Mouse (Mus musculus): ENCODE results near the gene Gnao1.

The Gnao1 gene

GRCm38 (mm10) chr8:93896841-93897551 lies 87.2 kb downstream of the Gnao1 start:
- DNase-seq, result no peak

- DNase-seq, result peak; percentile 42
These were observed 88.8 kb downstream of the Gnao1 start for GRCm38 (mm10) chr8:93898570-93898969.

GRCm38 (mm10) chr8:93902040-93902439 lies 92.3 kb downstream of the Gnao1 start:
- no peak for DNase-seq

- peak; percentile 65 for DNase-seq
These were observed 97.2 kb downstream of the Gnao1 start for GRCm38 (mm10) chr8:93906961-93907360.

GRCm38 (mm10) chr8:93907987-93908441 lies 98.2 kb downstream of the Gnao1 start:
- DNase-seq, result peak; percentile 72

GRCm38 (mm10) chr8:93908546-93908945 lies 98.8 kb downstream of the Gnao1 start:
- peak; percentile 89 for DNase-seq

- DNase-seq, result no peak
These were observed 102.2 kb downstream of the Gnao1 start for GRCm38 (mm10) chr8:93911715-93912555.

GRCm38 (mm10) chr8:93917859-93918421 lies 108.2 kb downstream of the Gnao1 start:
- peak; percentile 98 for DNase-seq

- DNase-seq, result peak; percentile 57
These were observed 108.8 kb downstream of the Gnao1 start for GRCm38 (mm10) chr8:93918580-93918979.

- DNase-seq, result peak; percentile 73
These were observed 109.7 kb downstream of the Gnao1 start for GRCm38 (mm10) chr8:93919422-93919821.

- peak; percentile 82 for DNase-seq
These were observed 110.3 kb downstream of the Gnao1 start for GRCm38 (mm10) chr8:93919916-93920589.

- DNase-seq, result peak; percentile 73
These were observed 110.8 kb downstream of the Gnao1 start for GRCm38 (mm10) chr8:93920590-93920948.

- DNase-seq, result peak; percentile 69
These were observed 114.2 kb downstream of the Gnao1 start for GRCm38 (mm10) chr8:93923897-93924334.

GRCm38 (mm10) chr8:93925513-93925912 lies 115.7 kb downstream of the Gnao1 start:
- DNase-seq, result no peak

- DNase-seq, result no peak
These were observed 119.5 kb downstream of the Gnao1 start for GRCm38 (mm10) chr8:93929233-93929632.

GRCm38 (mm10) chr8:93931336-93931735 lies 121.6 kb downstream of the Gnao1 start:
- no peak for DNase-seq

- DNase-seq, result peak; percentile 88
These were observed 123.1 kb downstream of the Gnao1 start for GRCm38 (mm10) chr8:93932873-93933272.

- peak; percentile 45 for DNase-seq
These were observed 123.5 kb downstream of the Gnao1 start for GRCm38 (mm10) chr8:93933288-93933687.

- DNase-seq, result no peak
These were observed 128.4 kb downstream of the Gnao1 start for GRCm38 (mm10) chr8:93938193-93938592.

GRCm38 (mm10) chr8:93940542-93941423 lies 131.0 kb downstream of the Gnao1 start:
- no peak for DNase-seq

- DNase-seq, result peak; percentile 77
These were observed 131.9 kb downstream of the Gnao1 start for GRCm38 (mm10) chr8:93941636-93942054.

- no peak for DNase-seq
These were observed 136.0 kb downstream of the Gnao1 start for GRCm38 (mm10) chr8:93945781-93946180.

Data from cerebellum, adult 9-11 months (tissue).